Mouse (Mus musculus) small intestine, adult 10 weeks (tissue): ENCODE data around the gene Asprv1. TPM values are rescaled to one million over a fixed set of nuclear protein-coding genes. Genes with fewer than 3 reads are reported as not detected.

Experiments
- polyA plus RNA-seq: library from polyadenylated mRNA; stranded (reverse); fragments of 350-450 nt; fragmentation: Illumina TruSeq; extraction: RNeasy Lipid Tissue Mini Kit (QIAGEN cat#74804); gene quantifications from one replicate; pipeline ENCODE4 v1.2.3, GENCODE M21; 2014; ENCODE audit warnings: low replicate concordance

Gene Asprv1
- polyA plus RNA-seq: not detected

DNA sequence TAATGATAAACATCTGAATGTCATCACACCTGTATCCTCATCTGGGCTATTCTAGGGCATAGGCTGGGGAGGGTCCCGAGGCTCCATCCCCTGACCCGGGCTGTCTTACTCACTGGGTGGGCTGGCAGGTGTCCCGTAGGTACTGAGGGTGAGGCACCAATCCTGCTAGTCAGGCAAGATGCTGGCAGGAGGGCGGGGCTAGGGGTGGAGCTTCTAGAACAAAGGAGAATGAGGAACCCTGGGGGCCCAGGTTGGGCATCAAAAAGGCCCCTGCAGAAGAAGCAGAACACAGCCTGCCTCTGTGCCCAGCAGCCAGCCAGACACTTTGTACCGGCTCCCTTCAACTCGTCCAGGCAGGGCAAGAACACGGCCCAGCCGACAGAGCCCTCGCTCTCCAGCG is at the start of gene Asprv1:
Asprv1 (plus strand) TSS at position 219 of the 400 bp plus-strand sequence.

DNA sequence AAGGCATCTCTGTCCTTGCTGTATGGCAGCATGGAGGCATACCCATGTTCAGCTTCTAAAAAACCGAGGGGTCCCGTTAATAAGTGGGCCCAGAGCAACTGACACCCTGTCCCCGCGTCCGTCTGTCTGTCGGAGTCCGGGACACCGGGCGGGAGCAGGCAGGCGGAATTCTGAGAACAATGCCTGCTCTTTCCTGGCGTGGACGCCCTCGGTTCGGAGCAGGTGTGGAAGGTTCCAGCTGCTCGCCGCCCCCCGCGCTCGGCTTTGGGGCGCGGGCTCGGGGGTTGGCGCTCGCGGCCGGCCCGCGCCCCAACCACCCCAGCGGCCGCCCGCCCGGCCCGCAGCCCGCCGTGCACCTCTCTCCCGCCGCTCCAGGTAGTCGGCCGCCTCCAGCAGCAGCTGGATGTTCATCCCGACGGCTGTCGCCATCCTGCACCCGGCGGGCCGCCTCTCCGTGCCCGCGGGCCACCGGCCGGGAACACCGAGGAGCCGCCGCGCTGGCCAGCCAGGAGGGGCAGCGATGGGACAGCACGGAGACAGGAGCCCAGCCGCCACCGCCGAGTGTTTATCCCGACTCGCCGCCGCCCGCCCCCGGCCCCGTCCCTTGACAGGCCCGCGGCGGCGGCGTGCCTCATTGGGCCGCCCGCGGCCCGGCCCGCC is 40.7 kb downstream of the Asprv1 start, which contains the start of gene Mxd1:
Mxd1 (minus strand) TSS at position 582 of the 660 bp plus-strand sequence.

Other genes with a start within 250 kb of the Asprv1 start
- 47.2 TPM for gene Pcyox1, start 231.0 kb upstream of the Asprv1 start, polyA plus RNA-seq
- 94.4 TPM for gene Tia1, start 223.9 kb upstream of the Asprv1 start, polyA plus RNA-seq
- gene Gm44790, start 201.5 kb upstream of the Asprv1 start, polyA plus RNA-seq: not detected
- 7.0 TPM for gene C87436, start 189.8 kb upstream of the Asprv1 start, polyA plus RNA-seq
- gene Pcbp1, start 101.8 kb upstream of the Asprv1 start, polyA plus RNA-seq: 113 TPM
- 155 TPM for gene Mxd1, start 41.0 kb downstream of the Asprv1 start, polyA plus RNA-seq
- 93.1 TPM for gene Snrnp27, start 56.4 kb downstream of the Asprv1 start, polyA plus RNA-seq
- gene Gmcl1, start 105.2 kb downstream of the Asprv1 start, polyA plus RNA-seq: 66.8 TPM
- gene Anxa4, start 165.4 kb downstream of the Asprv1 start, polyA plus RNA-seq: 1,000 TPM
- 9.4 TPM for gene Aak1, start 221.4 kb downstream of the Asprv1 start, polyA plus RNA-seq